Mouse (Mus musculus): ENCODE data around the gene Tradd.
"Not testable (repeated sequence)": the region's sequence is repeated elsewhere in the genome, so short reads cannot be mapped to it uniquely, and the experiment has no call there.

The Tradd gene

GRCm38 (mm10) chr8:105251954-105252353, 12.5 kb downstream of the Tradd start:
- DNase-seq (ENCODE audit: low read depth, low spot score): no peak

GRCm38 (mm10) chr8:105241016-105241415, 23.4 kb downstream of the Tradd start:
- no peak for DNase-seq (ENCODE audit: low read depth, low spot score)

GRCm38 (mm10) chr8:105237442-105238142, 26.8 kb downstream of the Tradd start:
- no peak for DNase-seq (ENCODE audit: low read depth, low spot score)

GRCm38 (mm10) chr8:105235206-105235605, 29.2 kb downstream of the Tradd start:
- DNase-seq (ENCODE audit: low read depth, low spot score): no peak

- DNase-seq (ENCODE audit: low read depth, low spot score): no peak
Observed at GRCm38 (mm10) chr8:105233126-105233935, 31.1 kb downstream of the Tradd start.

GRCm38 (mm10) chr8:105232321-105232693, 32.1 kb downstream of the Tradd start:
- DNase-seq (ENCODE audit: low read depth, low spot score): not testable (repeated sequence)

- no peak for DNase-seq (ENCODE audit: low read depth, low spot score)
Observed at GRCm38 (mm10) chr8:105231503-105232320, 32.7 kb downstream of the Tradd start.

GRCm38 (mm10) chr8:105225917-105226316, 38.5 kb downstream of the Tradd start:
- no peak for DNase-seq (ENCODE audit: low read depth, low spot score)

- DNase-seq (ENCODE audit: low read depth, low spot score): no peak
Observed at GRCm38 (mm10) chr8:105225272-105225593, 39.2 kb downstream of the Tradd start.

- peak; percentile 95 for DNase-seq (ENCODE audit: low read depth, low spot score)
Observed at GRCm38 (mm10) chr8:105224413-105225271, 39.8 kb downstream of the Tradd start, which contains the start of gene D230025D16Rik. Gene D230025D16Rik, plus strand, starts transcription at chr8:105225145.

GRCm38 (mm10) chr8:105223850-105224249, 40.6 kb downstream of the Tradd start:
- no peak for DNase-seq (ENCODE audit: low read depth, low spot score)

- DNase-seq (ENCODE audit: low read depth, low spot score): peak; percentile 51
Observed at GRCm38 (mm10) chr8:105217926-105218522, 46.4 kb downstream of the Tradd start.

- no peak for DNase-seq (ENCODE audit: low read depth, low spot score)
Observed at GRCm38 (mm10) chr8:105214104-105214503, 50.3 kb downstream of the Tradd start.

GRCm38 (mm10) chr8:105209153-105210110, 55.0 kb downstream of the Tradd start:
- DNase-seq (ENCODE audit: low read depth, low spot score): no peak

Measured in A20 (cell line).